Mouse (Mus musculus): ENCODE measurements around the gene Gga3.

DNA sequence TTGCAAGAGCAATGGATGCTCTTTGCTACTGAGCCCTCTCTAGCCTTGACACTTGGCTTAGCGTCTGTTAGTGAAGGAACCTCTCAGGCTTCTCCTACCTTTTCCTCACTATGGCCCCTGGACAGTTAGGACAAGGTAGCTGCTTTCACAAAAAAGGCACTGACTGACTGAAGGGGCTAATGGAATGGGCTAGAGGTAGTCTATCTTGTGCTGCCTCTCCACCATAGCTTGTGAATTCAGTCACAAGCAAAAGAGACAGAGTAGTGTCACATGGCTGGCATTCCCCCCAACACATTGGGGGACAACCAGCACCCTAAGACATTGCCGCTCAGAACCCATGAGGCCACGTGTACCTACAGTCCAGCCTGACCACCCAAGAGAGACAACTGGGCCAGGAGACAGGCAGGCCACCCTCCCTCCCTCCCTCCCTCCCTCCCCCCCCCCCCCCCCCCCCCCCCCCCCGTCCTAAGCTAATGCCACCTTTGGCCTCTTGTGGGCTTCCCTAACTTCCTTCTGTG is 36.5 kb upstream of the Gga3 start:
- TF ChIP-seq GATA1 (IDR thresholded peaks at IDR 0.05; ENCODE audit: low read length) = no peak
- no peak for TF ChIP-seq TAL1 (IDR thresholded peaks at IDR 0.05; ENCODE audit: low read length)
